Mouse (Mus musculus): ENCODE data around the gene Gstp3. TPM values are rescaled to one million over a fixed set of nuclear protein-coding genes. Genes with fewer than 3 reads are reported as not detected.

Gstp3 gene
- polyA plus RNA-seq (2017; shearing (Covaris generic)) = 100 to 1,000 TPM; 158 to 206 TPM

GRCm38 (mm10) chr19:4059069-4059740, at the start of gene Gstp3:
TSS of gene Gstp3 (minus strand) at chr19:4059569.
- peak; percentile 87 for ATAC-seq

GRCm38 (mm10) chr19:4108535-4108934, 49.2 kb upstream of the Gstp3 start:
- no peak for ATAC-seq

GRCm38 (mm10) chr19:4106654-4107053, 47.3 kb upstream of the Gstp3 start:
- ATAC-seq = no peak

- no peak for ATAC-seq
Observed at GRCm38 (mm10) chr19:4104675-4105194, 45.4 kb upstream of the Gstp3 start.

GRCm38 (mm10) chr19:4103792-4104191, 44.4 kb upstream of the Gstp3 start:
- no peak for ATAC-seq

- no peak for ATAC-seq
Observed at GRCm38 (mm10) chr19:4103294-4103693, 43.9 kb upstream of the Gstp3 start.

GRCm38 (mm10) chr19:4102626-4103025, 43.3 kb upstream of the Gstp3 start:
- ATAC-seq = no peak

- ATAC-seq = no peak
Observed at GRCm38 (mm10) chr19:4102049-4102448, 42.7 kb upstream of the Gstp3 start.

GRCm38 (mm10) chr19:4101466-4101865, 42.1 kb upstream of the Gstp3 start:
- ATAC-seq = no peak

- no peak for ATAC-seq
Observed at GRCm38 (mm10) chr19:4100718-4101261, 41.4 kb upstream of the Gstp3 start.

- ATAC-seq = no peak
Observed at GRCm38 (mm10) chr19:4099837-4100717, 40.7 kb upstream of the Gstp3 start, which contains the start of gene Pitpnm1. TSS of gene Pitpnm1 (plus strand) at chr19:4099998.

GRCm38 (mm10) chr19:4099056-4099455, 39.7 kb upstream of the Gstp3 start:
- peak; percentile 32 for ATAC-seq

- ATAC-seq = no peak
Observed at GRCm38 (mm10) chr19:4098426-4098825, 39.1 kb upstream of the Gstp3 start.

- peak; percentile 15 for ATAC-seq
Observed at GRCm38 (mm10) chr19:4097441-4097825, 38.1 kb upstream of the Gstp3 start.

GRCm38 (mm10) chr19:4096642-4097440, 37.5 kb upstream of the Gstp3 start, which contains the start of gene Cdk2ap2:
TSS of gene Cdk2ap2 (plus strand) at chr19:4097182.
- ATAC-seq = peak; percentile 79

GRCm38 (mm10) chr19:4095802-4096201, 36.4 kb upstream of the Gstp3 start:
- ATAC-seq = no peak

- ATAC-seq = no peak
Observed at GRCm38 (mm10) chr19:4094774-4095303, 35.5 kb upstream of the Gstp3 start.

- ATAC-seq = no peak
Observed at GRCm38 (mm10) chr19:4094348-4094747, 35.0 kb upstream of the Gstp3 start.

- peak; percentile 59 for ATAC-seq
Observed at GRCm38 (mm10) chr19:4093772-4094171, 34.4 kb upstream of the Gstp3 start.

- no peak for ATAC-seq
Observed at GRCm38 (mm10) chr19:4092750-4093149, 33.4 kb upstream of the Gstp3 start.

GRCm38 (mm10) chr19:4091383-4091782, 32.0 kb upstream of the Gstp3 start:
- no peak for ATAC-seq

GRCm38 (mm10) chr19:4090446-4090845, 31.1 kb upstream of the Gstp3 start:
- no peak for ATAC-seq

Data from CD4-positive, CD25-positive, alpha-beta regulatory T cell, adult 4 months (primary cell).